Mouse (Mus musculus) adrenal gland, postnatal 0 days (tissue): ENCODE results near the gene Cdadc1. TPM values are rescaled to one million over a fixed set of nuclear protein-coding genes. Genes with fewer than 3 reads are reported as not detected.

Experiments
- polyA plus RNA-seq: library from polyadenylated mRNA; unstranded; fragments of >200 nt; fragmentation: Nextera tagmentation; extraction: Ambion mirVana; gene quantifications from 2 replicates; pipeline ENCODE4 v1.2.1, GENCODE M21; 2015

Gene Cdadc1
- 57.9 and 66.3 TPM in 2 replicates for polyA plus RNA-seq

GRCm38 (mm10) chr14:59597398-59598259 is at the start of gene Cdadc1:
Gene Cdadc1, minus strand, starts transcription at chr14:59597959.

GRCm38 (mm10) chr14:59625158-59625805 is 27.5 kb upstream of the Cdadc1 start, which contains the start of gene Shisa2:
Gene Shisa2, plus strand, starts transcription at chr14:59625308.

Other genes starting within 250 kb of the Cdadc1 start
- gene Phf11d, start 232.5 kb downstream of the Cdadc1 start, polyA plus RNA-seq = 6.9 and 8.3 TPM in 2 replicates
- 0.29 and 0.41 TPM in 2 replicates for gene Phf11c, start 202.6 kb downstream of the Cdadc1 start, polyA plus RNA-seq
- gene Setdb2, start 157.1 kb downstream of the Cdadc1 start, polyA plus RNA-seq = 5.8 and 7.2 TPM in 2 replicates
- 25.6 and 30.3 TPM in 2 replicates for gene Cab39l, start 157.0 kb downstream of the Cdadc1 start, polyA plus RNA-seq
- 3.4 and 5.9 TPM in 2 replicates for gene Shisa2, start 27.3 kb upstream of the Cdadc1 start, polyA plus RNA-seq